Mouse (Mus musculus) cerebellum, adult 18-20 months (tissue): Measurements from ENCODE around the gene Usp20.

Experiments used
- DNase-seq, 2 experiments: peaks; one replicate each; pipeline ENCODE4 v3.0.0; 2021

The Usp20 gene

GRCm38 (mm10) chr2:31043856-31044255 is 61.8 kb downstream of the Usp20 start:
- DNase-seq: no peak

GRCm38 (mm10) chr2:31048037-31048436 is 66.0 kb downstream of the Usp20 start:
- no peak for DNase-seq

DNA sequence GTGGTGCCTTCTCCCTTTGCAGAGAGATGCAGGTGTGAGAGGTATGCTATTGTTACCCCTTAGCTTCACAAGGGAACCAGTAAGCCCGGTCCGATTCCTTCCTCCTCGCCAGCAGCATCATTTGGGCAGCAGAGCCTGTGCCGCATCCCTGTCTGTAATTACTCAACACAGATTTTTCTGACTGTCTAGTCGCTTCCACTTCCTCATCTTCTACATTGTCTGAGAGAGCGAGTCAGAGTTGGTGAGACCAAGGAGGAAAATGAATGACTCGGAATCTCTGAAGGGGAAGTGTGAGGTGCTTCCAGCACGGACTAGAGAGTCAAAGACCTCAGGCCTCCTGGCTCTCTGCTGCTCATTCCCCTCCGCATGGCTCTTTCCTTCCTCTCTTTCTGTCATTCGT is 70.4 kb downstream of the Usp20 start:
- no peak for DNase-seq

DNA sequence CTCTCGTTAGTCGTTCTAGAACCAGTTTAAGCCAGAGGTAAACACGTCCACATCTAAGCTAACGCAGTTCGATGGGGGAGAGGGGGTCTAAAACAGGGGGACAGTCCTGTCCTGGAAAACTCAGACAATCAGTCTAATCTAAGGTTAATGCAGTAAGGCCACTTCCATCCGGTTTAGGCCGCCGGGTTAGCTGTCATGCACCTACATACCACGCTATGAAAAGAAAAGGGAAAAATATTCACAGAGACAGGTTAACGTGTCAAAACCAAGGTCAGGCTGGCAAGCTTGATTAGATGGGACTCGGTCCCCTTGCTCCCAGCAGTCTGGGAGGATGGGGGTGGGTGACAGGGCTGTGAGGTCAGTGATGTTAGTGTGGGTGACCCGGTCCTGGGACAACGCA is 71.3 kb downstream of the Usp20 start:
- DNase-seq: peak in 1 of 2 experiments; percentile 9

- no peak for DNase-seq
These were observed 71.8 kb downstream of the Usp20 start for GRCm38 (mm10) chr2:31053851-31054340.

GRCm38 (mm10) chr2:31056070-31056469 is 74.0 kb downstream of the Usp20 start:
- DNase-seq: no peak

- DNase-seq: peak; percentile 77 to 82
These were observed 75.6 kb downstream of the Usp20 start for GRCm38 (mm10) chr2:31057549-31058177.

DNA sequence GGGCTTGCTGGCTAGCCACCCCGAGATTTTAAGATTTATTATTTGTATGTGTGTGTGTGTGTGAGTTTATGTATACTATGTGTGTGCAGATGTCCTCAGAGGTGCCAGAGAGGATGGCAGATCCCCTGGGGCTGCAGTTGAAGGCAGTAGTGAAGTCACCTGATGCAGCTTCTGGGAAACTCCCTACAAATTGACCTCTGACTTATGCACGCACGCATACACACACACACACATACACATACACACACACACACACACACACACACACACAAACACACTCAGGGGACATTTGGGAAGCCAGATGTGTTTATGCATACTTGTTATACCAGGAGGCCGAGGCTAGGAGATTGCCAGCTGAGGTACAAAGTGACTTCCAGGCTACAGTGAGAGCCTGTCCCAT is 76.4 kb downstream of the Usp20 start:
- DNase-seq: no peak

DNA sequence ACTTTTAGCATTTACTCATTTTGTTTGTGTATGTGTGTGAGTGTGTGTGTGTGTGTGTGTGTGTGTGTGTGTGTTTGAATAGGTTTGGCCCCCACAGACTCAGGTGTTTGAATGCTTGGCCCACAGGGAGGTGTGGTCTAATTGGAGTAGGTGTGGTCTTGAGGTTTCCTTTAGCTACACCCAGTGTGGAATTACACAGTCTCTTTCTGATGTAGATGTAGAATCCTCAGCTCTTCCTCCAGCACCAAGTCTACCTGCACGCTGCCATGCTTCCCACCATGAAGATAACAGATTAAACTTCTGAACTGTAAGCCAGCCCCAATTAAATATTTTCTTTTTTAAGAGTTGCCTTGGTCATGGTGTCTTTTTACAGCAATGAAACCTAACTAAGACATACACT is 78.2 kb downstream of the Usp20 start:
- no peak for DNase-seq

GRCm38 (mm10) chr2:31060787-31061730 is 79.0 kb downstream of the Usp20 start:
- peak; percentile 91 to 96 for DNase-seq

GRCm38 (mm10) chr2:31061868-31062628 is 80.0 kb downstream of the Usp20 start:
- no peak for DNase-seq

DNA sequence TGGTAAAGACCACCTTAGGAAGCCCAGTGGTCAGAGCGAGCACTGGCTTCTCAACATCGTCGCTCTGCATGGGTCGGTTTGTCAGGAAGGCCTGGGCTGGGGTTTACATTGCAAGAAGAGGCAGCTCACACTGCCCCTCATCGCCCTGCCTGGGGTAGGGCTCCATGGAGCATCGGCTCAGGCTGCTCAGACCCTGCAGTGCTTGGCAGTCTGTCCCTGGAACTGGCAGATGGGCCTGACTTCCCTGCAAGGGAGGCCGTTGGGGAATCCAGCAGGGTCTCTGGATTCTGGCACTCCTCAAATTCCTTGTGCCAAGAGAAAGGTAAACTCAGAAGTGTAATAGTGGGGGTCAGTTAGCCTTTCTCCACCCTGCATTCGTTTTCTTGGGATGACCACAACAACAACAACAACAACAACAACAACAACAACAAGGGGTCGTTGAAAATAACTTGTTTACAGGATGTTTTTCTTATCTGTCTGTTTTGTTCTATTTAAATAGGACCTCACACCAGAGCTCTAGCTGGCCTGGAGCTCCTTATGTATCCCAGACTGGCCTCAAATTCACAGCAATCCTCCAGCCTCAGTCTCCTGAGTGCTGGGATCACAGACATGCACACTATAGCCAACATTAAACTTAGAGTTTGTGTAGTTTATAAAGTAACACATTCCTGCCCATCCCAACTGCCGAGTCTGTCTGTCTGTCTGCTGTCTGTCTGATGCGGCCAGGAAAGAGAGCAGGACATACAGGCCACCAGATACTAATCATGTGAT is 84.1 kb downstream of the Usp20 start:
- peak; percentile 91 to 94 for DNase-seq

DNA sequence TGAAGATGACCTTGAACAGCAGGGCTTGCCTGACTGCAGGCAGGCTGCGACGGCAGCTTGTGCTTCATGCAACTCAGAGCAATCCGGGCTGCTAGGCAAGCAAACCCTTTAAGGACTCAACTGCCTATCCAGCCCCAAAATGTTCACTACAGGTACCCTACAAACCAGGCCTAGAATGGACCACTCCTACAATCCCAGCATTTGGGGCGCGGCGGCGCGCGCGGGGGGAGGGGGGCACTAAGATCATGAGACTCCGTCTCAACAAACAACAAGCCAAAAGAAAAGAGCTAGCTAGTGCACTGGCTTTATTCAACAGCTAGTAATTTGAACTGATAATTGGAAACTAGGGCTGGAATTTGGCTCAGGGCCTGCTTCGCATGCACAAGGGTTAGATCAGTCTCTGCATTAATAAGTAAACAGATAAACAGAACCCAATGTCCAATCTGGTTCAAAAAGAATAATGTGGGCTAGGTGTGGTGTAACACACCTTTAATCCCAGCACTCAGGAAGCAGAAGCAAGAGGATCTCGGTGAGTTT is 85.0 kb downstream of the Usp20 start:
- peak in 1 of 2 experiments; percentile 46 for DNase-seq

GRCm38 (mm10) chr2:31067696-31068245 is 85.7 kb downstream of the Usp20 start:
- no peak for DNase-seq

GRCm38 (mm10) chr2:31068246-31069113 is 86.4 kb downstream of the Usp20 start:
- peak; percentile 66 to 69 for DNase-seq

DNA sequence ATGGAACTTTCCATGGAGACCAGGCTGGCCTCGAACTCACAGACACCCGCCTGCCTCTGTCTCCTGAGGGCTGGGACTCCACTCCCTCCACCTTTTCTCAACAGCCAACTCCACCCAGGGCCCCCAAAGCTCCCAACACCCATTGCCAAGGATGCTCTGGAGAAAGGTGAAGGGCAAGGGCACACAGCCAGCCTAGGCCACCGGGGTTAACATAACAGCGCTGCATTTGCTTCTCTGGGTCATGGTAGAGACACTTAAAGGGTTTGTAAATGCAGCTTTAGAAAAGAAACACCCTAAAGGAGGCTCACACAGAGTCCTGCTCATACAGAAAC is 87.0 kb downstream of the Usp20 start:
- DNase-seq: no peak

DNA sequence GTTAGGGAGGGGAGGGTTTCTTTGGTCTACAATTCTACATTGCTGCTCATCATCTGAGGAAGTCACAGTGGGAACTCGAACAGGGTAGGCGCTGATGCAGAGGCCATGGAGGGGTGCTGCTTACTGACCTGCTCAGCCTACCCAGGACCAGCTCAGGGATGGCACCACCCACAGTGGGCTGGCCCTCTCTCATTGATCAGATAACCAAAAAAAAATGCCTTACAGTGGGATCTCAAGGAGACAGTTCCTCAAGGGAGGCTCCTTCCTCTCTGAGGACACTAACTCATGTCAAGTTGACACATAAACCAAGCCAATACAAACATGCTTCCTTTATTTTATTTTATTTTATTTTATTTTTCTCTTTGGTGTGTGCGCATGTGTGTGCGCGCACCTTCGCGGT is 87.4 kb downstream of the Usp20 start:
- no peak for DNase-seq
